Mouse (Mus musculus): ENCODE measurements around the gene Ogfod2.

DNA sequence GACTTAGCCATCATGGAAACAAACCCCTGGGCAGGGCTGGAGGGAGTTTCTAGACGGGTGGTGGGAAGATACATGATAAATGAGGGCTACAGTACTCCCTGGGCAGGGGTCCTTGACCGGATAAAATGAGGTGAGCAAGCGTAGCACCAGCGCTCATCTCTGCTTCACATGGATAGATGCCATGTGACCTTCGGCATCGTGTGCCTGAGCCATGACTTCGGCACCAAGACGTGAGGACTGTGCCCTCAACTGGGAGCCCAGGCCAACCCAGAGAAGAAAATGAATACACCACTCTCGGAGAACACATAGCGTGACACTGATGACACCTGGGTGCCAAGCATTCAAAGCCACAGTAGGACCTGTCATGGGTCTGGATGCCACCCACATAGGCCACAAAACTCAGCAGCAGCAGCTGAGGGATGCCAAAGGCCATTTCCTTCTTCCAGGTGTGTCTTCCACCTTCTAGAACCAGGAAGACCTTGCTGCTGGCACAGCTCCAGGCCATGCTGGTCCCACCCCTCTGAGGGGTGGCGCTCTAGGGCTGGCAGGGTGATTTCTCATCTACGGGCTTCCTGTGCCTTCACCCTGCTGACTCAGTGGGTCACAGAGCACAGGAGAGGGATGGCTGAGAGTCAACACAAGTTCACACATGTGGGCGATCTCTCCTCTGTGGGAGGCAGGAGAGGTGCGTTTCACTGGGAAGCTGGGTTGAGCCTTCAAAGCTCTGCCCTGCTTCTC, 28.1 kb upstream of the Ogfod2 start:
- TF ChIP-seq CTCF (conservative IDR thresholded peaks at IDR 0.05; ENCODE audit: insufficient read depth, insufficient read length, low read depth, low read length) (no peak), POLR2A (IDR thresholded peaks at IDR 0.05; ENCODE audit: low read depth, low read length) (no peak)
